Mouse (Mus musculus): ENCODE results near the gene Tesk1.

DNA sequence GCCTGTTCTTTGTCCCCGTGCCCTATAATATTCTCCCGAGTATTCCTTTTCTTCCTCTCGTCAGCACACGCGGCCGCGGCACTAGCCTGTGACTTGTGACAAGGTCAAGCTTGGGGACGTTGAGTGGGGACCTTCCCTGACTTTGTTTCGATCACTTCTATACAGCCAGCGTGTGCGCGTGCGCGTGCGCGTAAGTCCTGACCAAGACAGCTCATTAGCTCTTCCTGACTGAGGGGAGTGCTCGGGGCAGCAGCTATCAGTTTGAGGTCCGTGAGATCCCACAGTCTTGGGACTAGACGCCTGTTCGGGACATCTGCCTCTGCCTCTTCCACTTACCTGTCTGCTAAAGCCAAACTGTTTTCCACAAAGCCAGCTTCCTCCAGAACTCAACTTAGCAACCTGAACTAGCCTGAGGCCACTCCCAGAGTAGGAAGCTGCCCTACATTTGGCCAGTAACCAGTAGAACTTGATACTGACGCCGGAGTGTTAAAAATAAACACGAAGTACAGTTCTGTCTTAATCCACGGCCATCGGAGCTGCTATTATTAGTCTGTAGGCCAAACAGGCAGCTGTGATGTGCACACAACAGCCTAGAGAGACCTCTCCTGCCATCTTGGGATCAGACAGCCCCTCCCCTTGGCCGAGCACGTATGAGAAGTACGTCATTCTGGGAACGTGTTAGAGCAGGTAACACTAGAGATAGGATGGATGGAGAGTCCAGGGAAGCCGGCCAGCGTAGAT, 42.2 kb upstream of the Tesk1 start:
- no peak for TF ChIP-seq E2F4 (IDR thresholded peaks at IDR 0.05; ENCODE audit: insufficient read depth)
- peak in 1 of 3 experiments; percentile 58 for TF ChIP-seq MYOG (IDR thresholded peaks at IDR 0.05; ENCODE audit: control insufficient read depth in 1 of 3, insufficient read depth in 1 of 3, insufficient read length in 2 of 3, low read depth in 2 of 3)
- no peak for TF ChIP-seq POLR2A (IDR thresholded peaks at IDR 0.05; ENCODE audit: insufficient read length, low read depth)

Data from myocyte (in vitro differentiated cells).